Mouse (Mus musculus): ENCODE measurements around the gene C9orf72.

DNA sequence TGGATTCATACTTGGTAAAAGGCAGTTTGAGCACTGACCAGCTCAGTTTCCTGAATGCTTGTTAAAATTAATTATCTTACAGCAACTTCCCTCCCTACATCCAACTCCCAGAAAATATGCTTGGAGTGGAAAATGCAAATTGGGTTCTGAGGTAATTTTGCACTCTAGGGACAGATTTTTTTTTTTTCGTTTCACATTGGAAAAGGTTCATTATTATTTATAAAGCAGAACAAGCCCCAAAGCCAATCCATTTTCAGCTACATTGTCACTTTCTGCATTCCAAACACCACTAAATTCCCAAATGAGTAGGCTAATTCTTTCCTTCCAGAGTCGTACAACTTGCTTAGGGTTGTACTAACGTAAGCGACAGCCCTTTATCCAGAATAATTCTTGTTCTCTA lies 12.7 kb upstream of the C9orf72 start:
- TF ChIP-seq CTCF (IDR thresholded peaks at IDR 0.05; ENCODE audit: control insufficient read depth, insufficient read depth, insufficient replicate concordance, low read depth, low read length) (no peak), POLR2A (IDR thresholded peaks at IDR 0.05; ENCODE audit: control insufficient read depth, low read depth, low read length) (no peak)

Measured in testis, adult 2 months (tissue).